Mouse (Mus musculus) heart, postnatal 10 days (tissue): Measurements from ENCODE around the gene Ddi1. TPM values are rescaled to one million over a fixed set of nuclear protein-coding genes. Genes with fewer than 3 reads are reported as not detected.
A peak's percentile ranks its signal among the peaks of the same experiment; 100 is the strongest.
"Not testable (repeated sequence)": the region's sequence is repeated elsewhere in the genome, so short reads cannot be mapped to it uniquely, and the experiment has no call there.

Experiments used
- DNase-seq, 2 experiments: peaks; one replicate each; pipeline ENCODE4 v3.0.0; 2021
- intact Hi-C: fragments of 180-260 bp; cut with DNase I; formaldehyde crosslinking; loops from one replicate; pipeline ENCODE4 v1.15.1; 2025
- total RNA-seq, 2 experiments: library from RNA; stranded (reverse); gene quantifications; 2 replicates each; pipeline ENCODE4 v1.2.3; 2021

Ddi1 gene
- not detected for total RNA-seq

GRCm38 (mm10) chr9:6269796-6270280 is at the start of gene Ddi1:
Gene Ddi1 (minus strand): TSS chr9:6269846.
- intact Hi-C loops, result no loop called here
- no peak for DNase-seq

GRCm38 (mm10) chr9:6317114-6317513 is 47.5 kb upstream of the Ddi1 start:
- intact Hi-C loops, result no loop called here
- DNase-seq, result no peak

- intact Hi-C loops, result no loop called here
- DNase-seq, result no peak
These were observed 36.2 kb upstream of the Ddi1 start for GRCm38 (mm10) chr9:6305847-6306246.

DNA sequence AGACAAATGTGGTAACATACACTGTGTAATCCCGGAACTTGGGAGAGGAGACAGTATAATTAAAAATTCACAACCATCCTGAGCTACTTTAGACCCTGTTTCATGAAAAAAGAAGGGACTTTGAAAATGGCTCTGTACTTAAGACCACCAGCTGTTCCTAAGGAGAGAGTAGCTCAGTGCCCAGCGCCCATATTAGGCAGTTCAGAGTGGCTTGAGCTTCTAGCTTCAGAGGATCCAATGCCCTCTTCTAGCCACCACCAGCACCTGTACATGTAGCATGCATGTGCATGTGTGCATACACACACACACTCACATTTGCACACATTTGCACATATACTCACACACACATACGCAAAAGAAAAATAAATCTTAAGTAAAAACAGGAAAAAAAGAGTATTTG is 34.9 kb upstream of the Ddi1 start:
- no peak for DNase-seq

DNA sequence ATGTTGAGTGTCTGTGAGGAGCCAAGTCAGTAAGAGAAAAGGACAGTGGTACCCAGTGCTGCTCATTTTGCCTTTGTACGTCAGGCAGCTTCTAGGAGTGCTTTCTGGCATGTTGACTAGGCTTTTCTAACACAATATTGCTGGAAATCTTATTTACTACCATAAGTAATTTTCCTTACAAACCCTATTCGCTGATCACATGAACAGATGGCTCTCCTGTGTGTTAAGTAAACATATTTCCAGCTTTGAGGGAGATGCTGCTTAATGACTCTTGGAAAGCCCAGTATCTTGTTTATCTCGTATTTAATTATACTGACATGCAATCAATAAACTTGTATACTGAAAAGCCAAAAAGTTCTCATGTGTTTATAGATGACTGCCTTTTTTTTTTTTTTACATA is 32.4 kb upstream of the Ddi1 start:
- intact Hi-C loops, result no loop called here

More for the DNA sequence above, 34.9 kb upstream of the Ddi1 start:
- intact Hi-C loops, result no loop called here

DNA sequence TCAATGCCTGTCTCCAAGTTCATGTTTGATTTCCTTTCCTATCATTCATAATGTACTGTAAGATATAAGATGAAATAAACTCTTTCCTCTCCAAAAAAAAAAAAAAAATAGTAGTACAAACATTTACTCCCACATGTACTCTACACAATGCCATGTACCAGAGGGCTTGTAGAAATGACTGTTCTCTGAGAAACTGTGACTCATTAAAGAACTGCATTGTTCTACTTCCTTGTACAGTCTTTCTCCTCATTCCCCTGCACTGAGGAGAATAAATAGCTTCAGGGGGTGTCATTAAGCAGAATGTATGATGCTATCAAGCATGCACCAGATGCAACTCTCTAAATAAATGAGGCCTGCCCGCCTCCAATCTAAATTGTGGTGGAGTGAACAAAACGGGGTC is 28.9 kb upstream of the Ddi1 start:
- intact Hi-C loops, result no loop called here
- DNase-seq, result no peak

More for the DNA sequence above, 32.4 kb upstream of the Ddi1 start:
- no peak for DNase-seq

- intact Hi-C loops, result no loop called here
- no peak for DNase-seq
These were observed 19.6 kb upstream of the Ddi1 start for GRCm38 (mm10) chr9:6289211-6289696.

DNA sequence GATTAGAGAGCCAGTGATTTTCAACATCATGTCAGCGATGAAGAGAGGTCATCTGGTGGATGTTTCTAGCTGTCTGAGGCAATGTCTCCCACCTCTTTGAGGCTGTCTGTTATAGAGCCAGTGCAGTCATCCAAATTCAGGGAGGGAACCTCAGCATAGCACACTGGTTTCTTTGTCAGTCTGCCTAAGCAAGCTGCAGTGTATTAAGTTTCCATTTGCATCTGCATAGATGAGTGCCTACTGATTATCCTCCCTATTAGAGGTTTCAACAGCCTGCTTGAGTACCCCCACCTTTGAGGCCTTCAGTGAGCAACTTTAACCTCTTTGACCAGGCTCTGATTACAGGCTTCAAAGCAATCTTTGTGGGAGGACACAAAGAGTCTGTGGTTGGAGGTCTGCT is 17.1 kb upstream of the Ddi1 start:
- intact Hi-C loops, result no loop called here
- no peak for DNase-seq

GRCm38 (mm10) chr9:6277526-6277925 is 7.9 kb upstream of the Ddi1 start:
- DNase-seq, result no peak
- intact Hi-C loops, result no loop called here

DNA sequence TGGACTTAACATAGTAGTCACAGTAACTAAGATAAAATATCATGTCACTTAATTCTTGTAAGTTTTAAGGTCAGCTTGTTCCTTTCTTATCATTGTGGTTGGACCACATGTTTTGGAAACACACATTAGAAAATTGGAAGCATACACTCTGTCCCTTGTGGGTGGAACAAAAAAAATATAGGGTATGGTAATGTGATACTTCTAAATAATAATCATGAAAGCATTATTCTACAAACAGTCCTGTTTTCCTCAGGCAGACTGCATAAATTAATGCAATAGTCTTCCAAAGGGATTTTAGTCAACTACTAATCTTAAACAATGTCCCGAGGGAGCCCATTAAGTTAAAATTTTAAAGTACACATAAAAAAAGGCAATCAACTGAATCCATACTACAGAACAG is 6.7 kb upstream of the Ddi1 start:
- intact Hi-C loops, result no loop called here

DNA sequence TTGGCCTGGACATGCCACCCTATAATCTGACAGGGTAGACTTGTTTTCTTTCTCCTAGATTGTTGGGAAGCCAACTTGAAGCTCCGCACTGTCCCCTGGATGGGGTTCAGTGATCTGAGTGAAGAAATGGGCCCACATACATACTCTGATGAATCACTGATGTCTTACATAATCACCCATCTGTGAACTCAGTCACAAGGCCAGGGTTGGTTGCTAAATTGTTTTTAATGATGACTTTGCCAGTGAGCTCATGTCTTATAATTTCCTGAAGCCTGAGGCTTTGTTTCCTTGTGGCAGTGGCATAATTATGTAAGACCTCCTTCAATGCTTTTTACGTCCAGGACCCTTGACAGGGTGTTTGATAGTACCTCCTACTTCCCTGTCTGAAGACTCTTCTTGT is 4.8 kb downstream of the Ddi1 start:
- intact Hi-C loops, result no loop called here

More for the DNA sequence above, 6.7 kb upstream of the Ddi1 start:
- no peak for DNase-seq

GRCm38 (mm10) chr9:6257072-6257471 is 12.6 kb downstream of the Ddi1 start:
- intact Hi-C loops, result no loop called here
- no peak for DNase-seq

More for the DNA sequence above, 4.8 kb downstream of the Ddi1 start:
- DNase-seq, result no peak

DNA sequence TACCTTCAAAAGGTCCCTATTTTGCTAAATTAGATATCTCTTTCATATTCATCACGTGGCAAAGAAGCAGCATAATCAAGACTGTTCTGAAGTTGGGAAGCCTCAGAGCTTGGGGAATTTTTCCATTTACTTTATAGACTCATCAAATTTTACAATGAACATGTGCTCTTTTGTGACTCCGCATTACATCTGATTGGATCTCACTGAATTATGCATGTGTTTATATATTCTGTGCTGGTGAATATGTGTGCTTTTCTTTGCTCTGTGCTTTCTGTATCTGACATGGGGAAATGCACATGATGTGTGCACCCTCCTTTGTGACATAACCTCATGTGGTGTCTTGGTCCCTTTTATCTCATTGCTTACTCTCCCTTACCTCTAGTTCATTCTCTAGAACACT is 17.7 kb downstream of the Ddi1 start:
- DNase-seq, result no peak
- intact Hi-C loops, result no loop called here

GRCm38 (mm10) chr9:6250320-6250719 is 19.3 kb downstream of the Ddi1 start:
- no peak for DNase-seq
- intact Hi-C loops, result no loop called here

DNA sequence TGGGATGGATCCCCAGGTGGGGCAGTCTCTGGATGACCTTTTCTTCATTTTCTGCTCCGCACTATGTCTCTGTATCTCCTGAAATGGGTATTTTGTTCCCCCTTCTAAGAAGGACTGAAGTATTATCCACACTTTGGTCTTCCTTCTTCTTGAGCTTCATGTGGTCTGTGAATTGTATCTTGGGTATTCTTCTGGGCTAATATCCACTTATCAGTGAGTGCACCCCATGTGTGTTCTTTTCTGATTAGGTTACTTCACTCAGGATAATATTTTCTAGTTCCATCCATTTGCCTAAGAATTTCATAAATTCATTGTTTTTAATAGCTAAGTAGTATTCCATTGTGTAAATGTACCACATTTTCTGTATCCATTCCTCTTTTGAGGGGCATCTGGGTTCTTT is 33.7 kb downstream of the Ddi1 start:
- intact Hi-C loops, DNase-seq: not testable (repeated sequence)

- DNase-seq, result no peak
- intact Hi-C loops, result no loop called here
These were observed 52.1 kb downstream of the Ddi1 start for GRCm38 (mm10) chr9:6217505-6217904.

GRCm38 (mm10) chr9:6212862-6213261 is 56.8 kb downstream of the Ddi1 start:
- DNase-seq, result peak in 1 of 2 experiments; percentile 1
- intact Hi-C loops, result no loop called here

Other genes with a start within 250 kb of the Ddi1 start
- gene Pdgfd, start 101.3 kb downstream of the Ddi1 start, total RNA-seq, result 10 to 100 TPM; 12.9 to 15.4 TPM